Mouse (Mus musculus): ENCODE data around the gene Il17rd.

The Il17rd gene

GRCm38 (mm10) chr14:27038783-27039182 lies at the start of gene Il17rd:
Gene Il17rd, plus strand, starts transcription at chr14:27038941.
- DNase-seq (ENCODE audit: low spot score) = peak; percentile 76

GRCm38 (mm10) chr14:26991622-26992021 lies 47.1 kb upstream of the Il17rd start:
- no peak for DNase-seq (ENCODE audit: low spot score)

DNA sequence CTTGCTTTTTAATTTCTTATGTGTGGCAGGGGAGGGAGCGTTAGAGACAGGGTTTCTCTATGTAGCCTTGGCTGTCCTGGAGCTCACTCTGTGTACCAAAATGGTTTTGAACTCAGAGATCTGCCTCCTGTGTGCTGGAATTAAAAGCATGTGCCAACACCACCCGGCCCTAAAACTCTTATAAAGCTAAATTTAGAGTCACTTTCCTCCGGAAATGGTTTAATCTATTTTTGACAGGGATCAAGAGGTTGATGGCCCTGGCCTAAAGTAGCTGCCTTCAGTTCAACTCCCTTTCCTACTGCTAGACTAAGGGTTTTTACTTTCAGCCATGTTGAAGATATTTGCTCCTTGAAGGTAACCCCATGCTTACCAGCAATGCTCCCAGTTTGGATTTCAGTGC lies 45.3 kb upstream of the Il17rd start:
- DNase-seq (ENCODE audit: low spot score) = no peak

DNA sequence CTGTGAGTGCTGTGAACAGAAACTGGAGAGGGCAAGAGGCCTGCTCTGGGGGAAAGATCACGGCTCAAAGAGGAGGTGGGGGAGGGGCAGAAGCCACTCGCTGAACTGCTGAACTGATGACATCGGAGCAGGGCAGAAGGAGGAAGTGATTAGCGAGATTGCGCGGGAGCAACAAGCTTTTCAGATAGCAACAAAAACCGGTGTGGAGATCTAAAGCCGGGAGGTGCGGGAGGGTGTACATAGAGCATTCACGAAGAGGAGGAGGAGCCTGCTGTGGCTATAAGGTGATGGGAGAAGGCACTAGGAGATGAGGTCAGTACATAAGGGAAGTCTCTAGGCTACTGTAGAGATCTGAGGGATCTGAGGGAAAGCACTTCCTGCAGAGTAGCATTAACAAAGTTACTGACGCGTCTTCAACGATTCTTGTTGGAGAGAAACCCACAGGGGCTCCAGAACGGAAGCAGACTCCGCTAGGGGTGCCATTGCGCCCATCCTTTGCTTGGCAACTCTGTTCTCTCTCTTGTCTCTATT lies 44.5 kb upstream of the Il17rd start, which contains the start of gene Hesx1:
TSS of gene Hesx1 (plus strand) at position 206 of the 531 bp plus-strand sequence.
- peak; percentile 82 for DNase-seq (ENCODE audit: low spot score)

DNA sequence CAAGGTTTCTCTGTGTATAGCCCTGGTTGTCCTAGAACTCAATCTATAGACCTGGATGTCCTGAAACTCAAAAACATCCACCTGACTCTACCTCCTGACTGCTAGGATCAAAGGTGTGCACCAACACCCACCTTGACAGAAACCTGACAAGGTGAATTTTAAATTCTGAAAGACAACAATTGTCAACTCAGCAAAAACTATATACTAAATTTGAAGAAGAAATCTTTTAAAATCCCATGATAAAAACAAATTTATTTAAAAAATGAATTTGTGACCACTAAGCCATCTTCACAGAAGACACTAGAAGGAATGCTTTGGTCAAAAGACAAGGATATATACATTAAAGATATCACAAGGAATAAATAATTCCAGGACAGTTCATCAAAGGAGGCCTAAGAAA lies 42.5 kb upstream of the Il17rd start:
- DNase-seq (ENCODE audit: low spot score) = no peak

GRCm38 (mm10) chr14:27000386-27000785 lies 38.4 kb upstream of the Il17rd start:
- no peak for DNase-seq (ENCODE audit: low spot score)

GRCm38 (mm10) chr14:27004906-27005305 lies 33.8 kb upstream of the Il17rd start:
- no peak for DNase-seq (ENCODE audit: low spot score)

DNA sequence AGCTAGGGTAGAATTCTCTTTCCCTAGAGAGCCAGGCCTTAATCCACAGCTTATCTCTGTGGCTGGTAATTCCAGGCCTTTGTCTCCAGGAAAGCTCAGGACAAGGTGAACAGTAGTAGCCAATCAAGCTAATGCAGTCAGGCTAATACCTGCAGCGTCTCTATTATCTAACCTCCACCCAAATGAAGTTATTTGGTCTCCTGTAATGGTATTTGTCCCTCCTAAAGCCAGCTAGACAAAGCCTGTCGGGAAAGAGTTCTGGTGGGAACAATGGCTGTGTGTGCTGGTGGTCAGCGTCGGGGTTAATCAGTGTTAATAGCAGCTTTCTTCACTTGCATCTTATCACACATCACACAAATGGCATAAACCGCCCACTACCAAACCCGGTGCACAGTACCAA lies 32.8 kb upstream of the Il17rd start:
- no peak for DNase-seq (ENCODE audit: low spot score)

- no peak for DNase-seq (ENCODE audit: low spot score)
These were observed 27.2 kb upstream of the Il17rd start for GRCm38 (mm10) chr14:27011561-27011960.

DNA sequence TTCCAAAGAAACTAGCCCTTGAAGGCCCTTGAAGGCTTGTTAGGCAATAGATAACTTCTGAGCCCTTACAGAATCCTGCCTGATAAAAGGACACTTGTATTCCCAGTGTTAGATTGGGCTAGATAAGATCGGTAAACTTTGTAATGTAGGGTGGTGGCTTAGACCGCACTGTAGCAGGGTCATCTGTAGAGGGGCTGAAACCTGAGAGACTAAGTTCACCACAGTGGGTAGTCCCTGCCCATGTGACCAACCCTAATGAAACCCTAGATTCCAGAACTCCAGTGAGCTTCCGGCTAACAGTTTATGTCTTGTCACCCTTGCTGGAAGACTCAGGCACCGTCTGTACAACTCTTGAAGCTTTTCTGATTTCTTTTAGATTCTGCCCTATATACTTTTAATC lies 25.1 kb upstream of the Il17rd start:
- no peak for DNase-seq (ENCODE audit: low spot score)

DNA sequence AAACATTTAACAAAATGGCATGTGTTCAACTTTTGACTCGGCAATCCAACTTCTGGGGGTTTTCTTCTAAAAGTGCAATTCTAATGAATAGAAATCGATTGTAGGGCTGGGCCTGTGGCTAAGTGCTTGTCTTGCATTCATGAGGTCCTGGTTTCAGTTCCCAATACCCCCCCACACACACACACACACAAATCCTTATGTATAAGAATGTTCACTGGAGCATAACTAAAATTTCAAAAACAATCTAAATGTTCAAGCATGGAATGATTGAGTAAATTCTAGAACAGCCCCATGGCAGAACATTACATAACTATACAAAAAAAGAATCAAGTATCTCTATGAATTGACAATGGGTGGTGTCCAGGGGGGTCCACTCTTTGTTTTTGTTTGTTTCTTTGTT lies 20.8 kb upstream of the Il17rd start:
- DNase-seq (ENCODE audit: low spot score) = no peak

- DNase-seq (ENCODE audit: low spot score) = no peak
These were observed 18.9 kb upstream of the Il17rd start for GRCm38 (mm10) chr14:27019850-27020249.

- DNase-seq (ENCODE audit: low spot score) = peak; percentile 70
These were observed 15.9 kb upstream of the Il17rd start for GRCm38 (mm10) chr14:27022876-27023275.

GRCm38 (mm10) chr14:27024664-27025063 lies 14.1 kb upstream of the Il17rd start:
- DNase-seq (ENCODE audit: low spot score) = no peak

DNA sequence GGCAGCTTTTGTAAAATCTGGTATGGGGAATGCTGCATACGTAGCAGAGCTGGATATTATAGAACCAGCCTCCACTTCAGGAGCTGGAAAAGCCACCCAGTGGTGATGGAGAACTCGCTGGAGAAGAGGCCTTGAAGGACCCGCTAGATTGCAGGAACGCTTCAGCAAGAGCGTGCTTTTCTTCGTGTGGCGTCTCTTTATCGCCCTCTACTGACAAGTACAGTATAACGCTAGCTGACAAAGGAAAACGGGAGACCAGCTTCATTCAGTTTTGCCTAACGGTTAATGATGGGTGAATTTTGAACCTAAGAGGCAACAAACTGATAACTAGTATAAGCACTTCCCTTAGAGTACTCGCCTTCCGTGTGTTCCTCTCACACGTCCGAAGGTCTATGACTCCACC lies 9.0 kb upstream of the Il17rd start:
- peak; percentile 40 for DNase-seq (ENCODE audit: low spot score)

DNA sequence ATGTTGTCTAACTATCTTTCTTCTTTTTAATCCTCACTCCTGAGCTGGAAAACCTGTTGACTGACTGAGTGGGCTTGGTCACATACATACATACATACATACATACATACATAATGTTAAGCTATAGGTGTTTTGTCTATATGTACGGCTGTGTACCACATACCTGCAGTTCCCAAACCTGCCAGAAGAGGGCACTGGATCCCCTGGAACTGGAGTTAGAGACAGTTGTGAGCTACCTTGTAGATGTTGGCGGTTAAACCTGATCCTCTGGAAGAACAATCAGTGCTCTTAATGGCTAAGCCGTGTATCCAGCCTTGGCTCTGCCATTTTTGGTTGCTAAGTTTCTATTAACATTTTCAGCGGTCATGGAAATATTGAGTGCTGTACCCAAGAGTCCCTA lies 7.6 kb upstream of the Il17rd start:
- DNase-seq (ENCODE audit: low spot score) = peak; percentile 57

GRCm38 (mm10) chr14:27037513-27037912 lies 1.2 kb upstream of the Il17rd start:
- no peak for DNase-seq (ENCODE audit: low spot score)

DNA sequence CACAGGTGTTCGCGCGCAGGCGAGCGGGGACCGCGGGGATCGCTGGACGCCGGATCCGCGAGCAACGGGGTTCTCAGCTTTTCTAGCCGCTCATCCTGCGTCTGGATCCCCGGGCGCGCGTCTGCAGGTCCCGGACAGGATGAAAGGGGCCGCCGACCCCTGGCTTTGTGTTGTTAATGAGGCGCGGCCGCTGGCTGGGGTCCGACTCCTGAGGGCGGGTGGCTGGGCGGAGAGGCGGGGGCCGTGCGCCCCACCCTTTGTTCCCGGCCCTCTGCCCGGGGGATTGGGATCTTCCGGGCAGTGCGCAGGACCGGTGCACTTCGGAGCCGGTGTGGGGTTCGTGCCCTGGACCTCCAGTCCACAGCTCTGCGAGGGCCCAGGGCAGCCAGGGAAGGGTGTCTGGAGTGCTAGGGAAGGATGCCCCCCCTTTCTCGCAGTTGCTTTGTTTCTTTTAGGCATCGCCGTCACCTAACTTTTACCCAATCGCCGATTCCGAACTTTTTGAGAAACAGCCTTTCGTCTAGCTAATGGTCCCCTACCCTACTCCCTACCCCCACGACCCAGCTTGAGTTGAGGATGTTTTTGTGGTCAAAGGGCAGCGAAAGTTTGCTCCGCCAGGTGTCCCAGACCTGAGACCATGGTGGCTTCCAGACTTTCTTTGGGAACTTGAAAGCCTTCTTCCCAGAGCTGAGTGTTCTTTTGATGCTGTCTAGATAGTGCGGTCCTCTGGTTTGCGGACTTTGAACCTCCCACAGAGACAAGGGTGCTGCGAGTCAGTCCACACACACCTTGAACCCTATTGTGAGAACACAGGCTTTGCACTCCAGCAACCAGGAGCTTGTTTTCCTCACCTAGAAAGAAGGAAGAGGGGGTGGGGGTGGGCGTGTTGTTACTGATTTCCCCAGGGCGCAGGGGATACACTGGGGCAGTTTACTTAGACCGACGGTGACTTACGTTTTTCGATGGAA lies 824 bp downstream of the Il17rd start:
- peak; percentile 20 for DNase-seq (ENCODE audit: low spot score)

- DNase-seq (ENCODE audit: low spot score) = no peak
These were observed 1.7 kb downstream of the Il17rd start for GRCm38 (mm10) chr14:27040451-27040850.

DNA sequence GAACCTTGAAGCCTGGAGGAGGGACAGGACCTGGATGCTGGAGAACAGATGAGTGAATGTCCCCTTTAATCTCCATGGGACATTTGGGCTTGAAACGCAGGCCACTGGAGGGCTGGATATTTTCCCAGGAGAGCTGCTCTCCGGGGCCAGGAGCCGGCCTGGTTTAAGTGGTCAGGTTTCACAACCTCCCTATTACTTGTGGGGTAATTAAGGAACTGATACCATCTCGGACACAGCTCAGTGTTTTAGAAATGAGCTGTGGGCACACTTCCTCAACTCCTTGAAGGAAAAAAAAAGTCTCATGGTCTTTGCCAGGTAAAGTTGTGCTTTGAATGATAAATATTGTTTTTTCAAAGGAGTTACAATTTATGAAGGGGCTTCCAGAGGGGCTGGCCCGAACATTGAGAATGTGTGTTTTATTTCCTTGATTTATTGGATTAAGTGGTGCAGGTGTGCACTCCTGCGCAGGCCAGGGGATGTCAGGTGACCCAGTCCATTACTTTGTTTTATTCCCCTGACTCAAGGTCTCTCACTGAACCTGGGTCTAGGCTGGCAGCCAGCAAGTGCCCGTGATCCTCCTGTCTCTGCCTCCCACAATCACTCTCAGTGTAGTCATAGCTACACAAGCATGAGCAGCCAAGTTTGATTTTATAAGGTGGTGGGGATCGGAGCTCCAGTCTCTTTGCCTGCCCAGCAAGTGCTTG lies 3.7 kb downstream of the Il17rd start:
- no peak for DNase-seq (ENCODE audit: low spot score)

DNA sequence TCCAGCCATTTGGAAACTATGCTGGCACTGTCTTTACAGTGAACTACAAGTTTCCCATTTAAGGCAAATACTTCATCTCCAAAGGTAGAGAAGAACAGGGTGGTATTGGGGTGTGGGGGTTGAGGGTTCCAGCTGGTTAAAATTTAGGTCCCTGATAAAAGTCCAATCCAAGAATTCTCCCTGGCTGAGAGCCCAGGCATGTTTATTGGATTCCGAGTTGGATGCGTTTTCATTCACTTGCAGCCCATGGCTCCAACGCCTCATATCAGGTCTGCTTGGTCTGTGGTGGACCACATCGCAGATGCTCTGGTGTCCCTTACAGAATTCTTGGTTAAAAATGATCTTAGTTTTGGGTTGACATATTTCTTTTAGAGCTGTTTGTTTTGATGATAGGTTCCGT lies 4.7 kb downstream of the Il17rd start:
- no peak for DNase-seq (ENCODE audit: low spot score)

DNA sequence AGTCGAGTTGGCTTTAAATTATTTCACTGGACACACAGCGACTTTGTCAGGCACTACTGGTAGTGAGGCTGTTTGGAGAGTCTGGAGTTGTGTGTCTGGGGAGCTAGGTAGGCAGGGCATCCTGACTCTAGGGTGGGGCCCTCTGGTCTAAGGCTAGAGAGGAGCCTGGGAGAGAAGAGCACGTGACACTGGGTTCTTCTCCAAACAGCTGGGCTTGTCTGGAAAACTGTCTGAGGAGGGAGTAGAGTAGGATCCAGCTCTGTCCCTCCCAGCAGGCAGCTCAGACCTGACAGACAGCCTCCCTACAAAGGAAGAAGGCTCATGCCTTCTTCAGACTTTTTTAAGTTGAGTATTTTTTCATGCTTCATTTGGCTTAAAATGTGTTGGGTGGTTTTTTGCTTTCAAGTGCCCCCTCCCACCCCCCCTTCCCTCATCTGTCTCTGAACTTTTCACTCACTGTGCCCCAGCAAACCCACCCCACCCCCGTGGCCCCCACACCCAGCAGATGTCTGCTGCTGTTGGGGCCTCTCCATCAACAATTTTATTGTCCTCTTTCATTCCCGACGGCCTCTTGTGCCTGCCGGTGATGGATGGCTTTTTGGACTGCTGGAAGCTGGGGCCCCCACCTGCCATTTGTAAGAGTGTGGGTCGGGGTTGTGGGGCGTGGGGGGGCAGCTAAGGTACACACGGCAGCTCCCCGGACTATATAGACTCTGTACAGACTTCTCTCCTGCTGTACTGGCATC lies 5.7 kb downstream of the Il17rd start:
- DNase-seq (ENCODE audit: low spot score) = no peak
